Mouse (Mus musculus) ES-E14 (cell line): Measurements from ENCODE around the gene Gm1673. TPM values are rescaled to one million over a fixed set of nuclear protein-coding genes. Genes with fewer than 3 reads are reported as not detected.

Experiments used
- DNase-seq: peaks from one replicate; pipeline ENCODE4 v3.0.0-alpha.2; 2013; ENCODE audit warnings: low read depth, low spot score
- H3K27ac ChIP-seq: 2 replicates; pipeline ENCODE4 v1.5.1; 2012; ENCODE audit warnings: low read depth, mild to moderate bottlenecking, low read length, moderate library complexity, mixed read lengths; ENCODE audit not compliant: poor library complexity, insufficient read depth, severe bottlenecking
- H3K36me3 ChIP-seq: 2 replicates; pipeline ENCODE4 v1.6.1; 2012; ENCODE audit warnings: mild to moderate bottlenecking, low read length, moderate library complexity, mixed read lengths; ENCODE audit not compliant: control insufficient read depth, poor library complexity, insufficient read depth, severe bottlenecking
- H3K4me1 ChIP-seq, 2 experiments: fragments of 150-350 bp in 1 of 2; sonication (generic) in 1 of 2; 2 replicates each; pipeline ENCODE4 v1.6.1; 2012; ENCODE audit warnings: low read length in 2 of 2, mild to moderate bottlenecking in 1 of 2, mixed read lengths in 1 of 2; ENCODE audit not compliant: control insufficient read depth in 2 of 2, insufficient read depth in 2 of 2, poor library complexity in 1 of 2
- H3K4me3 ChIP-seq, 2 experiments: fragments of 150-350 bp in 1 of 2; sonication (generic) in 1 of 2; 2 replicates each; pipeline ENCODE4 v1.5.1; 2012; ENCODE audit warnings: low read length in 2 of 2, low read depth in 1 of 2, mild to moderate bottlenecking in 1 of 2, mixed read lengths in 1 of 2; ENCODE audit not compliant: insufficient read depth in 1 of 2, poor library complexity in 1 of 2, severe bottlenecking in 1 of 2
- H3K9ac ChIP-seq: 2 replicates; pipeline ENCODE4 v1.6.1; 2012; ENCODE audit warnings: low read depth, mild to moderate bottlenecking, low read length, mixed read lengths; ENCODE audit not compliant: poor library complexity, insufficient read depth, severe bottlenecking
- H3K9me3 ChIP-seq: fragments of 150-350 bp; sonication (generic); 2 replicates; pipeline ENCODE4 v1.6.1; 2012; ENCODE audit warnings: low read depth, mild to moderate bottlenecking, low read length; ENCODE audit not compliant: control insufficient read depth, insufficient read depth
- CHD2 ChIP-seq: IDR thresholded peaks from 2 replicates; pipeline ENCODE4 v1.6.1; 2014; ENCODE audit warnings: mild to moderate bottlenecking, low read depth, low read length, inconsistent platforms
- HCFC1 ChIP-seq: IDR thresholded peaks from 2 replicates; pipeline ENCODE4 v1.6.1; 2012; ENCODE audit warnings: low read length, inconsistent platforms, borderline replicate concordance; ENCODE audit not compliant: insufficient read depth
- MAFK ChIP-seq: IDR thresholded peaks from 2 replicates; pipeline ENCODE4 v1.6.1; 2014; ENCODE audit warnings: mild to moderate bottlenecking, low read depth, low read length, inconsistent platforms; ENCODE audit not compliant: insufficient read depth
- ZC3H11A ChIP-seq: IDR thresholded peaks from 2 replicates; pipeline ENCODE4 v1.6.1; 2012; ENCODE audit warnings: low read depth, mild to moderate bottlenecking, inconsistent platforms, low read length, borderline replicate concordance
- ZNF384 ChIP-seq: IDR thresholded peaks from 2 replicates; pipeline ENCODE4 v1.6.1; 2012; ENCODE audit warnings: low read depth, low read length, inconsistent platforms
- in situ Hi-C, 2 experiments: fragments of 600-800 bp; cut with MboI; formaldehyde crosslinking; loops; one replicate each; pipeline ENCODE4 v1.15.1; 2025; ENCODE audit warnings: low sequenced_read_pairs in 2 of 2, inconsistent platforms in 1 of 2; ENCODE audit not compliant: unreplicated experiment in 2 of 2
- total RNA-seq: library from RNA; depleted of rRNA; stranded (reverse); fragments of 300-350 nt; gene quantifications from 2 replicates; pipeline ENCODE4 v1.2.3, GENCODE M21; 2012

Gene Gm1673
- total RNA-seq, 1 experiment: 14.5 TPM

DNA sequence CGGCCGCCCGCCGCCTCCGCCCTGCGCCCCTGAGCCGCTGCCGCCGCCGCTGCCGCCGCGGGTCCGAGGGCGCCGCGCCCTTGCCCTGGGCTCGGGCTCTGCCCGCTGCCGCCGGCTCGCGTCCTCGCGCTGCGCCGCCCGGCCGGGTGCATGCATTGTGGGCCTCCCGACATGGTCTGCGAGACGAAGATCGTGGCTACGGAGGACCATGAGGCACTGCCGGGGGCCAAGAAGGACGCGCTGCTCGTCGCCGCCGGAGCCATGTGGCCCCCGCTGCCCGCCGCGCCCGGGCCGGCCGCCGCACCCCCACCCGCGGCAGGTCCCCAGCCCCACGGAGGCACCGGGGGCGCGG lies 13.4 kb downstream of the Gm1673 start:
- Histone ChIP-seq H3K36me3 (no peaks in the 10 kb centered on the region; the same call in 1 of the 2 replicates), H3K27ac (no peak overlapping the region), H3K9me3 (no peaks in the 10 kb centered on the region), H3K4me1 (peaks cover 0 to 2% of the 10 kb centered on the region in 2 experiments; a peak in 1 of 4 replicates), H3K9ac (peak overlapping the region; percentile 77), H3K4me3 (peak overlapping the region; percentile 70 to 79; a peak in 3 of 4 replicates)
- TF ChIP-seq ZNF384 (no peak), MAFK (no peak), ZC3H11A (no peak), HCFC1 (no peak), CHD2 (no peak)
- in situ Hi-C loops: no loop called here
- no peak for DNase-seq

DNA sequence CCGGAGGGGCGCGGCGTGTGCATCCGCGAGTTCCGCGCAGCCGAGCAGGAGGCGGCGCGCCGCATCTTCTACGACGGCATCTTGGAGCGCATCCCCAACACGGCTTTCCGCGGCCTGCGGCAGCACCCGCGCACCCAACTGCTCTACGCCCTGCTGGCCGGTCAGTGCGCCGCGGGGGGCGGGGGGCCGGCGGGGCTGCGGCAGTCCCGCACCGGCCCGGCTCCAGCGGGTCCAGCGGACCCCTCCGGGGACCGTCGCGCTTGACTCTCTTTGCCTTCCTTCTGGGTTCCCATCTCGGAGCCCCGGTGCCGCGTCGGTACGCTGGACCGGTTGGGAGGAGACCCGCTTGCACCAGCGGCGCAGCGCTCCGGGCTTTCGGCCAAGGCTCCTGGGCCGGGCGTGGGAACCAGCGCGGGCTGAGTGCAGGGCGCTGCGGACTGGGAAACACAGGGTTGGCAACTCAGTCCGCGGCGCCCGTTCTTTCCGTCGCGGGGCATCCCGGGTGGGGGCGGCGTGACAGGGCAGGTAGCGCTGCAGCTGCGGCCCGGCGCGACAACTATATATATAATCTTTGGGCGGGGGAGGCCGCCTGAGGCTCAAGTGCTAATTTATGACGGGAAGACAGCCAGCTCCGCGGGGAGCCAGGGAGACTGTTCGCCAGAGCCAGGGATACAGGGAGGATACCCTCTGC lies 14.0 kb downstream of the Gm1673 start:
- H3K4me3 ChIP-seq: peak overlapping the region; percentile 68 to 70
- H3K9ac ChIP-seq: peak overlapping the region; percentile 77
- peaks cover 0 to 2% of the 10 kb centered on the region in 2 experiments; a peak in 1 of 4 replicates for H3K4me1 ChIP-seq
- H3K9me3 ChIP-seq: no peaks in the 10 kb centered on the region
- no peak overlapping the region for H3K27ac ChIP-seq
- in situ Hi-C loops: no loop called here
- no peaks in the 10 kb centered on the region; the same call in 1 of the 2 replicates for H3K36me3 ChIP-seq
- TF ChIP-seq MAFK (no peak), ZC3H11A (no peak), ZNF384 (no peak), CHD2 (no peak), HCFC1 (no peak)
- no peak for DNase-seq

DNA sequence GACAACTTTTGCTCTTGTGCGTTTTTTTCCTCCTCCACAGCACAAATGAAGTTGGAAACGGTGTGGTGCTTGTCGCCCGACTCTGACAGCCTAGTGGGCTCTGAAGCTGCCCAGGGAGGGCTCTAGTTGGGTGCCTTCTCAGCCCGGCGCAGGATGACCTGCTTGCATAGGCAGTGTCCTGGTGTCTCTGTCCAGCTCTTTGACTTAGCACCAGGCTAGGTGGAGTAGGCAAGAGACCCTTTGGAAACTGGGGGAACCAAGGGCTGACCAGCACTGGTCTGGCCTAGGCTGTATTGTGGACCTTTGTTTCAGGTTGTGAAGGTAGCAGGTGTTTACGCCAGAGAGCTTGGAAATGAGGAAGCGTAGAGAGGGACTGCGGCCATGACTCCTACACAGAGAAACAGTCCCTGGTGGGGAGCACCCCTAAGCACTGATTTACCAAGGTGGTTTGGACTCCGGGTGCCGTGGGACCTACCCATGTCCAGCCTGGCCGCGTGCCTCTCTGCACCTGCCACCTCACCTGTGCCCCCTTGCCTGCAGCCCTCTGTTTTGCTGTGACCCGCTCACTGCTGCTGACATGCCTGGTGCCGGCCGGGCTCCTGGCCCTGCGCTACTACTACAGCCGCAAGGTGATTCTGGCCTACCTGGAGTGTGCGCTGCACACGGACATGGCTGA lies 14.7 kb downstream of the Gm1673 start:
- Histone ChIP-seq H3K4me3 (peak overlapping the region; percentile 68 to 70; a peak in 2 of 4 replicates), H3K4me1 (peaks cover 0 to 2% of the 10 kb centered on the region in 2 experiments; a peak in 1 of 4 replicates), H3K9ac (no peak overlapping the region), H3K9me3 (no peaks in the 10 kb centered on the region), H3K27ac (no peak overlapping the region), H3K36me3 (no peaks in the 10 kb centered on the region; the same call in 1 of the 2 replicates)
- no peak for TF ChIP-seq ZNF384
- TF ChIP-seq MAFK: no peak
- TF ChIP-seq CHD2: no peak
- no peak for TF ChIP-seq HCFC1
- no peak for TF ChIP-seq ZC3H11A
- DNase-seq: no peak
- in situ Hi-C loops: no loop called here

DNA sequence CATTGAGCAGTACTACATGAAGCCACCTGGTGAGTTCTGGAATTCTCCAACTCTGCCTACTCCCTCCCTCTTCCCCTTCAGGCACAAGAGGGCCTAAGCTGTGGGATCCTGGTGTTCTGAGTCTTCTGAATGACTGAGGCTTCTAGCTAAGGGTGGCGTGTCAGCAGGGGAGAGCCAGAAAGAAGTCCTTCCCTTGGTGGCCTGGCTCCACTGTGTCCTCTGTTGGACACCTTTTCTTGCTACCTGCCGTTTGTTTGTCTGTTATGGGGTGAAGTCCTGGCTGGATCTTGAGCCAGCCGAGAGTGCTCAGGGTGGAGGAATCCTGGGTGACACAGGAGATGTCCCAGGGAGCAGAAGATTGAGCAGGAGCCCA lies 15.3 kb downstream of the Gm1673 start:
- Histone ChIP-seq H3K4me3 (no peak overlapping the region), H3K36me3 (no peaks in the 10 kb centered on the region; the same call in 1 of the 2 replicates), H3K4me1 (peaks cover 0 to 2% of the 10 kb centered on the region in 2 experiments; a peak in 1 of 4 replicates), H3K27ac (no peak overlapping the region), H3K9ac (no peak overlapping the region), H3K9me3 (no peaks in the 10 kb centered on the region)
- DNase-seq: no peak
- in situ Hi-C loops: no loop called here
- TF ChIP-seq ZC3H11A (no peak), HCFC1 (no peak), ZNF384 (no peak), MAFK (no peak), CHD2 (no peak)
